10 mouse cellular contexts compared by ENCODE assay signal in the genomic region with DNA sequence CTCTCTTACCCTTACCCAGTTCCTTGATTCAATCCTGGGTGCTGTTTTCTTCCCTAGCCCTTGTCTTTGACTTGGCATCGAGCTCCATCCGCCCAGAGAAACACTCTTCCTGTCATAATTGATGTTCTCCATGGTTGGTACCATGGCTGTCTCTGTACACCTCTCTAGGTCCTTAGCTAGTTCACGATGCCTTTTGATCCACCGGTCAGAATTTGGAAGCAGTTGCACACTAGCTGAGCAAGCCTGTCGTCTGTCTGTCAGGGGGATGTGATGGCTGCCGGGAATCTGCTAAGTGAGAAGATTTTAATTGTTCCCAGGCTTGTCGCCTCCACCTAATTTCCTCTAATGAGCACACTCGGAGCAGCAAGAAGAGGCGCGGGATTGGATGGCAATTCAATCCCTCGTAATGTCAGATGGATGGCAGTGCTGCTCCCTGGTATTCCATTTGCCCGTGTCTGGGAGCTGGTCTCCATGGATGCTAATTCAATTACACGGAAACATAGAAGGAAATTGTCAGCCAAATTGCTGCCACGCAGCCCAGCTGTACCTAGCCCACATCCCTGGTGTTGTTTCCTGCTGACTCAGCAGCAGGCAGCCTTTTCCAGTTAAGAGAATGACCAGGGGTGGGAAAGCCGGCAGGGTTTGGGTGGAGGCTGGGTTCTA. TPM values are rescaled to one million over a fixed set of nuclear protein-coding genes. Genes with fewer than 3 reads are reported as not detected.
DNase-seq lines count a peak whose midpoint lies in the region; ATAC-seq lines count a peak whose summit lies in the region.
"Had no signal": no experiment of that assay in that cellular context is flagged by ENCODE, and none has a peak within 500 bp of the region (broad histone marks: within the 10 kb centered on the region; RNA-seq: fewer than 3 reads in every experiment).

No protein-coding gene starts in this region.

- H3K36me3 ChIP-seq in hindbrain, embryonic 12.5 days = no peaks in the 10 kb centered on the region
- no peaks in the 10 kb centered on the region for H3K36me3 ChIP-seq in limb, embryonic 12.5 days
- H3K36me3 ChIP-seq: heart, embryonic 13.5 days had no signal

- no peaks in the 10 kb centered on the region for H3K9me3 ChIP-seq in hindbrain, embryonic 12.5 days (replicated peaks)
- peaks cover 7% of the 10 kb centered on the region; the same call in 1 of the 2 replicates for H3K9me3 ChIP-seq in limb, embryonic 12.5 days
- H3K9me3 ChIP-seq: heart, embryonic 13.5 days had no signal

- H3K4me2 ChIP-seq in hindbrain, embryonic 12.5 days (replicated peaks) = peak overlapping the region; percentile 37
- H3K4me2 ChIP-seq in limb, embryonic 12.5 days = peak overlapping the region; percentile 35
- H3K4me2 ChIP-seq: heart, embryonic 13.5 days had no signal

- ATAC-seq in hindbrain, embryonic 12.5 days (ENCODE audit: low FRiP score) = peak; percentile 87
- no peak for ATAC-seq in limb, embryonic 12.5 days (ENCODE audit: insufficient number of reproducible peaks, insufficient read depth, low FRiP score, low TSS enrichment, low read depth)

- no peak overlapping the region for H3K9ac ChIP-seq in hindbrain, embryonic 12.5 days
- no peak overlapping the region for H3K9ac ChIP-seq in limb, embryonic 12.5 days (replicated peaks)
- H3K9ac ChIP-seq: heart, embryonic 13.5 days had no signal

- 20% methylated on average over 15 of the region's 15 CpGs for WGBS in hindbrain, embryonic 12.5 days
- 23% methylated on average over 15 of the region's 15 CpGs for WGBS in limb, embryonic 12.5 days

- peaks cover 27% of the 10 kb centered on the region for H3K4me1 ChIP-seq in hindbrain, embryonic 12.5 days
- peaks cover 30% of the 10 kb centered on the region for H3K4me1 ChIP-seq in limb, embryonic 12.5 days (replicated peaks)
- H3K4me1 ChIP-seq: heart, embryonic 13.5 days had no signal

- DNase-seq in embryo, embryonic 10 days (ENCODE audit: low spot score) = peak; percentile 61
- no peak for DNase-seq in embryo, embryonic 9.5 days (ENCODE audit: extremely low spot score)
- peak; percentile 21 for DNase-seq in right cerebral cortex, postnatal 25 days
- DNase-seq in cerebellum, adult 11-12 months = no peak
- no peak for DNase-seq in lung, adult 18-20 months
- no peak for DNase-seq in spleen, postnatal 14 days (ENCODE audit: low spot score in 2 of 2)
- DNase-seq: lung, adult 2 months had no signal

- no peak overlapping the region for H3K4me3 ChIP-seq in hindbrain, embryonic 12.5 days
- H3K4me3 ChIP-seq in limb, embryonic 12.5 days (replicated peaks) = no peak overlapping the region
- H3K4me3 ChIP-seq: heart, embryonic 13.5 days had no signal

- peak overlapping the region; percentile 83 for H3K27ac ChIP-seq in hindbrain, embryonic 12.5 days
- no peak overlapping the region for H3K27ac ChIP-seq in limb, embryonic 12.5 days
- H3K27ac ChIP-seq: heart, embryonic 13.5 days had no signal

- H3K27me3 ChIP-seq in hindbrain, embryonic 12.5 days = peaks cover 11% of the 10 kb centered on the region; the same call in 1 of the 2 replicates
- peaks cover 3% of the 10 kb centered on the region; the same call in 1 of the 2 replicates for H3K27me3 ChIP-seq in limb, embryonic 12.5 days

RNA-seq across cellular contexts. Expression of gene Ccdc60, which starts 33.7 kb away (rescaled TPM):
- 2.4 and 2.8 TPM in 2 replicates for polyA plus RNA-seq in hindbrain, embryonic 12.5 days (2016; fragmentation: Nextera tagmentation; extraction: Ambion mirVana)
- polyA plus RNA-seq in limb, embryonic 12.5 days (2016; fragmentation: Nextera tagmentation; extraction: Ambion mirVana) = 1.4 and 1.7 TPM in 2 replicates

Comparison
In these comparisons a context has a peak if more than half of its experiments do, and no peak if none do; other contexts are left out.
1. DNase-seq: peak in embryo, embryonic 10 days (single experiment) and right cerebral cortex, postnatal 25 days (single experiment); none in embryo, embryonic 9.5 days (single experiment), cerebellum, adult 11-12 months (single experiment), lung, adult 18-20 months (0 of 2) and spleen, postnatal 14 days (0 of 2).